Mouse (Mus musculus) MEL (cell line): ENCODE data around the gene Kansl3. TPM values are rescaled to one million over a fixed set of nuclear protein-coding genes. Genes with fewer than 3 reads are reported as not detected.

Experiments used
- DNase-seq: peaks from one replicate; pipeline ENCODE4 v3.0.0; 2011; ENCODE audit warnings: low read depth, low spot score
- H3K27ac ChIP-seq: 2 replicates; pipeline ENCODE4 v1.5.1; 2012; ENCODE audit warnings: low read depth, mild to moderate bottlenecking, control low read depth, low read length, moderate library complexity; ENCODE audit not compliant: control insufficient read depth
- H3K27me3 ChIP-seq, 2 experiments: fragments of 150-350 bp in 1 of 2; sonication (generic) in 1 of 2; 2 replicates each; pipeline ENCODE4 v1.6.1; 2012; ENCODE audit warnings: low read length in 2 of 2, mild to moderate bottlenecking in 2 of 2, improper control_type of control experiment in 1 of 2, moderate library complexity in 1 of 2; ENCODE audit not compliant: insufficient read depth in 2 of 2, control insufficient read depth in 1 of 2
- H3K36me3 ChIP-seq, 2 experiments: 2 replicates each; pipeline ENCODE4 v1.6.1; 2012 to 2014; ENCODE audit warnings: low read length in 2 of 2, improper control_type of control experiment in 1 of 2, inconsistent platforms in 1 of 2, mild to moderate bottlenecking in 1 of 2; ENCODE audit not compliant: insufficient read depth in 2 of 2, control insufficient read depth in 1 of 2
- H3K4me1 ChIP-seq, 2 experiments: fragments of 150-350 bp in 1 of 2; sonication (generic) in 1 of 2; 2 replicates each; pipeline ENCODE4 v1.6.1; 2012; ENCODE audit warnings: low read length in 2 of 2, improper control_type of control experiment in 1 of 2, mild to moderate bottlenecking in 1 of 2; ENCODE audit not compliant: insufficient read depth in 2 of 2, control insufficient read depth in 1 of 2
- H3K4me3 ChIP-seq, 2 experiments: fragments of 150-350 bp in 1 of 2; sonication (generic) in 1 of 2; 2 replicates each; pipeline ENCODE4 v1.5.1; 2012; ENCODE audit warnings: low read depth in 2 of 2, low read length in 2 of 2, mild to moderate bottlenecking in 2 of 2, moderate library complexity in 2 of 2, control low read depth in 1 of 2, improper control_type of control experiment in 1 of 2; ENCODE audit not compliant: control insufficient read depth in 1 of 2, insufficient read depth in 1 of 2
- H3K79me2 ChIP-seq: 2 replicates; pipeline ENCODE4 v1.6.1; 2012; ENCODE audit warnings: mild to moderate bottlenecking, low read length, moderate library complexity; ENCODE audit not compliant: control insufficient read depth, poor library complexity, insufficient read depth
- H3K9ac ChIP-seq: 2 replicates; pipeline ENCODE4 v1.6.1; 2012; ENCODE audit warnings: low read depth, mild to moderate bottlenecking, control low read depth, low read length, moderate library complexity; ENCODE audit not compliant: control insufficient read depth, poor library complexity, severe bottlenecking
- H3K9me3 ChIP-seq: fragments of 150-350 bp; sonication (generic); replicated peaks from 2 replicates; pipeline ENCODE4 v1.6.1; 2012; ENCODE audit warnings: mild to moderate bottlenecking, low read length, improper control_type of control experiment, moderate library complexity; ENCODE audit not compliant: insufficient read depth
- CHD2 ChIP-seq: IDR thresholded peaks from 2 replicates; pipeline ENCODE4 v1.6.1; 2011; ENCODE audit warnings: low read length, improper control_type of control experiment
- CTCF ChIP-seq, 3 experiments: IDR thresholded peaks in 2 of 3; conservative IDR thresholded peaks in 1 of 3; 2 replicates each; pipeline ENCODE4 v1.5.1; 2011 to 2012; ENCODE audit warnings: low read length in 3 of 3, low read depth in 2 of 3, mild to moderate bottlenecking in 2 of 3, improper control_type of control experiment in 1 of 3, inconsistent platforms in 1 of 3, mixed read lengths in 1 of 3, moderate library complexity in 1 of 3; ENCODE audit not compliant: control insufficient read depth in 1 of 3, insufficient read depth in 1 of 3, poor library complexity in 1 of 3, severe bottlenecking in 1 of 3
- E2F4 ChIP-seq: IDR thresholded peaks from 2 replicates; pipeline ENCODE4 v1.6.1; 2011; ENCODE audit warnings: low read depth, low read length, improper control_type of control experiment, borderline replicate concordance
- ELF1 ChIP-seq: IDR thresholded peaks from 2 replicates; pipeline ENCODE4 v1.6.1; 2014; ENCODE audit warnings: low read depth, mild to moderate bottlenecking, inconsistent platforms, low read length, improper control_type of control experiment, moderate library complexity
- EP300 ChIP-seq, 2 experiments: IDR thresholded peaks; 2 replicates each; pipeline ENCODE4 v1.6.1; 2011; ENCODE audit warnings: improper control_type of control experiment in 2 of 2, low read length in 2 of 2, low read depth in 1 of 2, mild to moderate bottlenecking in 1 of 2
- GABPA ChIP-seq: IDR thresholded peaks from 2 replicates; pipeline ENCODE4 v1.6.1; 2012; ENCODE audit warnings: low read depth, mild to moderate bottlenecking, inconsistent platforms, low read length, improper control_type of control experiment, moderate library complexity
- HCFC1 ChIP-seq: IDR thresholded peaks from 2 replicates; pipeline ENCODE4 v1.6.1; 2012; ENCODE audit warnings: low read depth, mild to moderate bottlenecking, inconsistent platforms, low read length, improper control_type of control experiment, moderate library complexity
- MXI1 ChIP-seq: IDR thresholded peaks from 2 replicates; pipeline ENCODE4 v1.6.1; 2011; ENCODE audit warnings: mild to moderate bottlenecking, low read depth, low read length, improper control_type of control experiment
- MYC ChIP-seq: IDR thresholded peaks from 2 replicates; pipeline ENCODE4 v1.6.1; 2011; ENCODE audit warnings: low read depth, mild to moderate bottlenecking, low read length, improper control_type of control experiment, moderate library complexity
- NELFE ChIP-seq: IDR thresholded peaks from 2 replicates; pipeline ENCODE4 v1.6.1; 2011; ENCODE audit warnings: low read depth, low read length, improper control_type of control experiment
- NRF1 ChIP-seq: IDR thresholded peaks from 2 replicates; pipeline ENCODE4 v1.6.1; 2014; ENCODE audit warnings: low read depth, mild to moderate bottlenecking, inconsistent platforms, low read length, improper control_type of control experiment, moderate library complexity; ENCODE audit not compliant: poor library complexity, insufficient read depth, severe bottlenecking
- POLR2A ChIP-seq, 2 experiments: IDR thresholded peaks; 2 replicates each; pipeline ENCODE4 v1.6.1; 2011 to 2012; ENCODE audit warnings: low read length in 2 of 2, mild to moderate bottlenecking in 2 of 2, control low read depth in 1 of 2, improper control_type of control experiment in 1 of 2, low read depth in 1 of 2, moderate library complexity in 1 of 2; ENCODE audit not compliant: control insufficient read depth in 1 of 2, insufficient read depth in 1 of 2, poor library complexity in 1 of 2
- RAD21 ChIP-seq: IDR thresholded peaks from 2 replicates; pipeline ENCODE4 v1.6.1; 2011; ENCODE audit warnings: mild to moderate bottlenecking, low read depth, low read length, improper control_type of control experiment
- RCOR1 ChIP-seq: IDR thresholded peaks from 2 replicates; pipeline ENCODE4 v1.6.1; 2012; ENCODE audit warnings: low read depth, mild to moderate bottlenecking, inconsistent platforms, low read length, improper control_type of control experiment
- SIN3A ChIP-seq: IDR thresholded peaks from 2 replicates; pipeline ENCODE4 v1.6.1; 2012; ENCODE audit warnings: low read length, improper control_type of control experiment, inconsistent platforms
- TAL1 ChIP-seq: IDR thresholded peaks from 2 replicates; pipeline ENCODE4 v1.6.1; 2012; ENCODE audit warnings: mild to moderate bottlenecking, inconsistent platforms, low read length, moderate library complexity, mixed read lengths
- TCF12 ChIP-seq: IDR thresholded peaks from 2 replicates; pipeline ENCODE4 v1.6.1; 2014; ENCODE audit warnings: low read depth, mild to moderate bottlenecking, inconsistent platforms, low read length, improper control_type of control experiment, moderate library complexity
- UBTF ChIP-seq: IDR thresholded peaks from 2 replicates; pipeline ENCODE4 v1.6.1; 2012; ENCODE audit warnings: low read depth, mild to moderate bottlenecking, inconsistent platforms, low read length, improper control_type of control experiment, moderate library complexity, borderline replicate concordance; ENCODE audit not compliant: insufficient read depth
- USF1 ChIP-seq: IDR thresholded peaks from 2 replicates; pipeline ENCODE4 v1.6.1; 2014; ENCODE audit warnings: low read depth, mild to moderate bottlenecking, inconsistent platforms, low read length, improper control_type of control experiment, moderate library complexity
- ZMIZ1 ChIP-seq: IDR thresholded peaks from 2 replicates; pipeline ENCODE4 v1.6.1; 2012; ENCODE audit warnings: low read depth, mild to moderate bottlenecking, inconsistent platforms, low read length, improper control_type of control experiment, moderate library complexity
- ZNF384 ChIP-seq: IDR thresholded peaks from 2 replicates; pipeline ENCODE4 v1.6.1; 2012; ENCODE audit warnings: low read depth, mild to moderate bottlenecking, inconsistent platforms, low read length, improper control_type of control experiment
- polyA plus RNA-seq, 2 experiments: library from polyadenylated mRNA; stranded (reverse) in 1 of 2; unstranded in 1 of 2; fragments of >175 nt in 1 of 2; fragments of >200 nt in 1 of 2; gene quantifications; 2 replicates each; pipeline versions ENCODE4 v1.2.1 to v1.2.4; 2012; ENCODE audit warnings: low replicate concordance in 2 of 2, low read depth in 1 of 2; ENCODE audit not compliant: insufficient read length in 2 of 2, insufficient read depth in 1 of 2, missing spikeins in 1 of 2
- total RNA-seq: library from RNA; depleted of rRNA; stranded (reverse); fragments of 300-350 nt; gene quantifications from 2 replicates; pipeline ENCODE4 v1.2.3, GENCODE M21; 2012

The Kansl3 gene
- total and polyA plus RNA-seq, 3 experiments, result 29.0 to 55.4 (median 45.6) TPM

GRCm38 (mm10) chr1:36308966-36309475 lies 60.0 kb downstream of the Kansl3 start:
- peaks cover 0 to 5% of the 10 kb centered on the region in 2 experiments; a peak in 2 of 4 replicates for H3K36me3 ChIP-seq
- no peaks in the 10 kb centered on the region for H3K9me3 ChIP-seq
- H3K27ac ChIP-seq, result no peak overlapping the region
- H3K9ac ChIP-seq, result no peak overlapping the region
- DNase-seq, result no peak
- no peak for TF ChIP-seq TAL1
- no peak for TF ChIP-seq HCFC1
- no peak for TF ChIP-seq MXI1
- no peak for TF ChIP-seq POLR2A (IDR thresholded peaks at IDR 0.05; ENCODE audit: control insufficient read depth in 1 of 2, insufficient read depth in 1 of 2, low read depth in 1 of 2, low read length in 2 of 2, poor library complexity in 1 of 2)
- TF ChIP-seq ZNF384, result no peak
- TF ChIP-seq NELFE, result no peak
- no peak for TF ChIP-seq NRF1
- TF ChIP-seq RCOR1, result no peak
- no peaks in the 10 kb centered on the region for H3K27me3 ChIP-seq
- H3K4me3 ChIP-seq, result no peak overlapping the region
- H3K79me2 ChIP-seq, result no peaks in the 10 kb centered on the region; the same call in 1 of the 2 replicates
- peaks cover 0 to 14% of the 10 kb centered on the region in 2 experiments; a peak in 3 of 4 replicates for H3K4me1 ChIP-seq

- H3K4me1 ChIP-seq, result peaks cover 0 to 14% of the 10 kb centered on the region in 2 experiments; a peak in 3 of 4 replicates
- H3K9ac ChIP-seq, result peak overlapping the region; percentile 72
These were observed 60.5 kb downstream of the Kansl3 start for GRCm38 (mm10) chr1:36308451-36308901.

More at GRCm38 (mm10) chr1:36308451-36308901, 60.5 kb downstream of the Kansl3 start:
- H3K27me3 ChIP-seq, result no peaks in the 10 kb centered on the region
- no peaks in the 10 kb centered on the region; the same call in 1 of the 2 replicates for H3K79me2 ChIP-seq
- no peak for DNase-seq
- peak overlapping the region; percentile 68 to 70 for H3K4me3 ChIP-seq
- peak overlapping the region; percentile 76 for H3K27ac ChIP-seq
- peaks cover 0 to 5% of the 10 kb centered on the region in 2 experiments; a peak in 2 of 4 replicates for H3K36me3 ChIP-seq
- TF ChIP-seq RCOR1, result no peak
- TF ChIP-seq UBTF, result no peak
- no peak for TF ChIP-seq USF1
- no peak for TF ChIP-seq POLR2A (IDR thresholded peaks at IDR 0.05; ENCODE audit: control insufficient read depth in 1 of 2, insufficient read depth in 1 of 2, low read depth in 1 of 2, low read length in 2 of 2, poor library complexity in 1 of 2)
- no peak for TF ChIP-seq ZNF384
- TF ChIP-seq ELF1, result no peak
- no peak for TF ChIP-seq RAD21
- no peak for TF ChIP-seq CTCF (IDR thresholded peaks at IDR 0.05 in 2 of 3, conservative IDR thresholded peaks at IDR 0.05 in 1 of 3; ENCODE audit: control insufficient read depth in 1 of 3, insufficient read depth in 1 of 3, low read depth in 2 of 3, low read length in 3 of 3, poor library complexity in 1 of 3, severe bottlenecking in 1 of 3)
- no peak for TF ChIP-seq ZMIZ1
- no peak for TF ChIP-seq NELFE
- no peak for TF ChIP-seq EP300 (IDR thresholded peaks at IDR 0.05; ENCODE audit: low read depth in 1 of 2, low read length in 2 of 2)
- no peak for TF ChIP-seq NRF1
- no peak for TF ChIP-seq TAL1
- TF ChIP-seq MYC, result no peak
- no peak for TF ChIP-seq E2F4
- no peak for TF ChIP-seq GABPA
- no peak for TF ChIP-seq CHD2
- TF ChIP-seq SIN3A, result no peak
- TF ChIP-seq TCF12, result no peak
- TF ChIP-seq, all 39 proteins: peak for 0
- no peaks in the 10 kb centered on the region for H3K9me3 ChIP-seq
